Mouse (Mus musculus) spleen, postnatal 36 days (tissue): ENCODE measurements around the gene Fut1.

Source experiments
- DNase-seq, 2 experiments: peaks; one replicate each; pipeline ENCODE4 v3.0.0; 2022; ENCODE audit warnings: low spot score in 2 of 2, mixed read lengths in 1 of 2

The Fut1 gene

DNA sequence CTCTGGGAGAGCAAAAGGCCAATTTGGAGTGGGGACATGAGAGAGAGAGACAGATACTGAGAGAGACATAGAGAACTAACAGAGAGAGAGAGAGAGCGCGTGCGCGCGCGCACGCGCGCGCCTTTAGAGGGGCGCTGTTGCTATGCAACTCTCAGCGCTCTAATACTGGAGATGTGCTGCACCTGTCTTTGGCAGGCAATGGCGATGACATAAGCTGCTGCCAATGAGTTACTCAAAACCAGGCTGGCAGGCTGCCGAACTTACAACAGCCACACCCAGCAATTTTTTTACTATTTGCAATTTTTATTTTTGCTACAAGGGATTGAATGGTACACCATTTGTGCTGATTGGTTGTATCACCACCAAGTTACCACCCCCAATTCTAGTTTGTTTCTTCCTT is 50.7 kb downstream of the Fut1 start:
- no peak for DNase-seq

DNA sequence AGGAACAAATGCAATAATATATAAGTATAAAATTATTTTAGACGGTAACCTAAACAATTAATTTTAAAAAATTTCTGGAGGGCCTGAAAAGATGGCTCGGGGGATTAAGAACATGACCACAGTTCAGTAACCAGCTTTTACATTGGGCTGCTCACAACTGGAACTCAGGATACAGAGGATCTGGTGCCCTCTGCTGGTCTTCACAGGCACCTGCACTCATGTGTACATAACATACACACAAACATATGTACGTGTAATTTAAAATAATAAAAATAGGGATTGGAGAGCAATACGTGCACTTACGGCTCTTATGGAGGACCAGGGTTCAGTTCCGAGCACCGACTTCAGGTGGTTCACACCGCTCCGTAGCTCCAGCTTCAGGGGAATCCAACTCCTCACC is 51.8 kb downstream of the Fut1 start:
- no peak for DNase-seq
